Mouse (Mus musculus): ENCODE results near the gene Vgll2. TPM values are rescaled to one million over a fixed set of nuclear protein-coding genes. Genes with fewer than 3 reads are reported as not detected.

Gene Vgll2
- polyA plus RNA-seq (2017; shearing (Covaris generic)), result not detected

GRCm38 (mm10) chr10:52022413-52023212 is at the start of gene Vgll2:
Gene Vgll2, plus strand, starts transcription at chr10:52022502.
- ATAC-seq, result no peak

DNA sequence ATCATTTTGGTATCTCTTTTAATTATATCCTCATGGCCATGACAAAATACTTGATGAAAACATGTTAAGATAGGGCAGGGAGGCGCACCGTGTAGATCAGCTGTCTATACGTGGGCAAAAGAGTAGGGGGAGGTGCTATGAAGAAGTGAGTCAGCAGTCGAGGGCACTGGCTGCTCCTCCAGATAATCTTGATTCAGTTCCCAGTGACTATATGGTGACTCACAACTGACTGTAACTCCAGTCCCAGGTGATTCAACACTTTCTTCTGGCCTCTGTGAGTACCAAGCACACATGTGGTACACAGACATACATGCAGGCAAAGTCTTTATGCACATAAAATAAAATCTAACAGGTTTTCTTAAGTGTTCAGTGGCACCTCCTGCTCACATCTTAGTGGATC is 47.2 kb upstream of the Vgll2 start:
- ATAC-seq, result no peak

- no peak for ATAC-seq
Observed at GRCm38 (mm10) chr10:51975587-51975986, 46.7 kb upstream of the Vgll2 start.

DNA sequence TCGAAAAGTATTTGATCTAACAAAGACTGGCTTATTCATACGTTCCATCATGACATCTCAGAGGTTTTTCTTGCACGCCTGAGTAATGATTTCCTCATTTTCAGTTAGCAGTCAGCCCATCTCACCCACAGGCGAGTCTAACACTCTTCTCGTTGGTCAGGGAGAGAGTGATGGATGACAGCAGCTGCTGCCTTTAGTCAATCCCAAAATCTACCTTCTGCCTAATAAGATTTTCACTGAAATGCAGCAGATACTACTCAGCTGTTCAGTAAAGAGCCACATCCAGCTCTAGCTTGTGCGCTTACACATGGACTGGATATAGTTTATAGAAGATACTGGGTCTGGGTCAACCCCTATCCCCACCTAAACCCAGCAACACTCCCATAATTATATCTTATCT is 40.7 kb upstream of the Vgll2 start:
- ATAC-seq, result no peak

GRCm38 (mm10) chr10:51982395-51982794 is 39.9 kb upstream of the Vgll2 start:
- no peak for ATAC-seq

DNA sequence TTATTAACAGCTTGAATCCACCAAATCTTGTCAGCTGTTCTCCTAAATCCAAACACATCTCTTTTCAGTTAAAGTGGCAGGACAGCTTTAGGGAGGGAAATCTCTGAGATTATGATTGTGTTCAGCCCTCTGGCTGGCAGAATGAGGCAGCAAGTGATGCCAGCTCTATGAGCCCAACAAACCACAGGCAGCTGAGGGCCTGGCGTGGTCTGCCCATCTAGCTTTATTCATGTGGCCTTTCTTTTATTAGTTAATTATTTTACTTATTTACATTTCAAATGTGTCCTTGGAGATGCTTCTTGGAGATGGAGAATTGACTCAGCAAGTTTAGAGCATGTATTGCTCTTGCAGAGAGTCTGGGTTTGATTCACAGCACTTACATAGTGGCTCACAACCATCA is 3.8 kb upstream of the Vgll2 start:
- no peak for ATAC-seq

GRCm38 (mm10) chr10:52021231-52021630 is 1.1 kb upstream of the Vgll2 start:
- ATAC-seq, result no peak

- ATAC-seq, result no peak
Observed at GRCm38 (mm10) chr10:52021736-52022394, 437 bp upstream of the Vgll2 start.

GRCm38 (mm10) chr10:52023213-52024052 is 1.1 kb downstream of the Vgll2 start:
- no peak for ATAC-seq

GRCm38 (mm10) chr10:52024053-52024410 is 1.7 kb downstream of the Vgll2 start:
- ATAC-seq, result no peak

- ATAC-seq, result no peak
Observed at GRCm38 (mm10) chr10:52025291-52025690, 3.0 kb downstream of the Vgll2 start.

- ATAC-seq, result no peak
Observed at GRCm38 (mm10) chr10:52025821-52026220, 3.5 kb downstream of the Vgll2 start.

DNA sequence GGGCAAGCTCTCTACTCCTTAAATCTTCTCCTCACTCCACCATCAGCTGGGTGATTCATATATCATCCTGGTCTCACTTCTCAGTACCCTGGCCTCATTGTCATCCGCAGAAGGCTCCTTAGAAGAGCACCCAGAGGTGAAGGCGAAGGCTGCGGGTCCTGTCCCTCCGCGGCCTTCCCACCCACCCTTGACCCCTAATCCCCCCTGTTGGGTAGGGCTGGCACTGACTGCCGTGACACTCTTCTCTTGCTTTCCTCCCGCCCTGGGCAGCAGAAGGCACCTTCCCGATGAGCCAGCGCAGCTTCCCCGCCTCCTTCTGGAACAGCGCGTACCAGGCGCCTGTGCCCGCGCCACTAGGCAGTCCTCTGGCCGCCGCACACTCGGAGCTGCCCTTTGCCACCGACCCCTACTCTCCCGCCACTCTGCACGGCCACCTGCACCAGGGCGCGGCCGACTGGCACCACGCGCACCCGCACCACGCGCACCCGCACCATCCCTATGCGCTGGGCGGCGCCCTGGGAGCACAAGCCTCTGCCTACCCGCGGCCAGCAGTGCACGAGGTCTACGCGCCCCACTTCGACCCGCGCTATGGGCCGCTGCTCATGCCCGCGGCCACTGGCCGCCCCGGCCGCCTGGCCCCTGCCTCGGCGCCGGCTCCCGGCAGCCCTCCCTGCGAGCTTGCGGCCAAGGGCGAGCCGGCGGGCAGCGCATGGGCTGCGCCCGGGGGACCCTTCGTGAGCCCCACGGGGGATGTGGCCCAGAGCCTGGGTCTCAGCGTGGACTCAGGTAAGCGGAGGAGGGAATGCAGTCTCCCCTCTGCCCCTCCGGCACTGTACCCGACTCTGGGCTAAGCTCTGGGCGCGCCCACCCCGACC is 5.1 kb downstream of the Vgll2 start:
- no peak for ATAC-seq

DNA sequence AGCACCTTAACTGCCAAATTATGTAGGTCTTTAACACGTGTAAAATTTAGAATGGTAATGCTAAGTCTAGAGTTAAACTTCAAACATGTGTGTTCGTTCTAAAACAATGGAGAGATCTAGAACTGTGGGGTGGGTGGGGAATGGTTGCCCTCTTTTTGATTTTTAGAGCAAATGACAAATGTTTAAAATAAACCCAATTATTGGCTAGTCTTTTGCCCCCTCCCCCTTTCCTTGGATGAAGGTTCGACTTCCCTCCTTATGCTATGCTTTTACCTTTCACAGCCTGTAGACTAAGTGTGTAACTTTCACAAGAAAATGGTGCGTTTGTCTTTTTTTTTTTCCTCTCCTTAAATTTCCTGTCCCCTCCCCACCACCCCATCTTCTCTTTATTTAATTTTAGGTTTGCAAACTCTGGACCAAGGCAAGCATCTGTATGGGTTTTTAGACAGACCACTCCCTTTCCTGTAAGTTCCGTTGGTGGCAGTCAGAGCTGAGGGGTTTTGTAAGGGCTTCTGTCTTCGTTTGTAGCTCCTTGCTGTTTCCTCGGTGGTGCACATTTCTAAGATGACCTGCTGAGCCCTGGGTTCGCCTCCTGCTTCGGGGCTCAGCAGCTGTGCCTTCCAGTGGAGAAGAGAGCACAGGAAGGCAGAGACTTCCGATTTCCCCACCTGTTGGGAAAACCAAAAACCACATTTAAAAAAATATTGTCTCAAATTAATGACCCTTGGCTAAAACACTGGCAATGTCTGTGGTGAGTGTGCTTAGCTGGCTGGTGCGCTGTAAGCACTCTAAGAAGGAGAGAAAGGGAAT is 6.5 kb downstream of the Vgll2 start:
- no peak for ATAC-seq

DNA sequence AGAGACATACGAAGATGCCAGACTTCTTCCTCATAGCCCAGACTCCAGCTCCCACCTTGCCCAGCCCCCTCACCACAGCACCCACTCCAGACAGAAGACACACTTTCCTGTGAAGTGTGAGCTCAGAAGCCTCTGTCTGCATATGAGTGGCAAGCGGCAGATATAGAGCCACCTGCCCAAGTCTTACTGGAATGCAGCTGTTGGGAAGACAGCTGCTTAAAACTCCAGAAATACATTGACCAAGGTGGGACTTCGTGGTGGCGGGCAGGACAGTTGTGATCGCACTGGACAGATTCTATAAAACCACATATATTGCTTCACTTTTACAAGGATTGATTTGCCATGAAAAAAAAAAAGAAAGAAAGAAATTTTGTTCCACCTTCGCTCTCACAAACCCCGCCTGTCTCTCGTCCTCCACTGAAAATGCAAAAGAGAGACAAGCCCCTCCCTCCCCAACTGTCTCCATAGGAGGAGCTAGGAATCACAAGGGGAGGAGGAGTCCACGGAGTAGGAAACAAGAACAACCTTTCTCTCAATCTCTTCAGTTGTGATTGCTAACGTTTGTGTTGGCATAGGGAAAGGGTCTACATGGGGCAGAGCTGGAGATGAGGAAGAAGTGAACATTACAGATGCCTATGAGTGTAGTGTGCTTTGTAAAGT is 7.2 kb downstream of the Vgll2 start:
- ATAC-seq, result no peak

- ATAC-seq, result no peak
Observed at GRCm38 (mm10) chr10:52033729-52034128, 11.4 kb downstream of the Vgll2 start.

DNA sequence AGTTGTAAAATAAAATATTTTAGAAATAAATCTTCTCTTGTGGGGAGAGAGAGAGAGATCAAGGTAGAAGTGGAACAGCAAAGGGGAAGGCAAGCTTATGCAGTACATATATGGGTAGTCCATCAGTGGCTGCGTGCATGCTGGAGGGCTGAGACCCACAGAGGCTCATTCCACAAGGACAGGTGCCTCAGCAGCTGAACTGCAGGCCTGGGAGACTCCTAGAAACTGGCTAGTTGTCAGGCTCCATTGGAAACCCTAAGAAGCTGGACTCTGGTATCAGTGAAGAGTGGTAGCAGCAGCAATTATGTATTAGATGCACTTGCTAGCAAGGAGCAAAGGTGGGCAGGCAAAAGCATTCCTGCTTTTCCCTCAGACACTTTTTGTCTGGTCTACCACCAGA is 17.1 kb downstream of the Vgll2 start:
- no peak for ATAC-seq

- no peak for ATAC-seq
Observed at GRCm38 (mm10) chr10:52043086-52043485, 20.8 kb downstream of the Vgll2 start.

DNA sequence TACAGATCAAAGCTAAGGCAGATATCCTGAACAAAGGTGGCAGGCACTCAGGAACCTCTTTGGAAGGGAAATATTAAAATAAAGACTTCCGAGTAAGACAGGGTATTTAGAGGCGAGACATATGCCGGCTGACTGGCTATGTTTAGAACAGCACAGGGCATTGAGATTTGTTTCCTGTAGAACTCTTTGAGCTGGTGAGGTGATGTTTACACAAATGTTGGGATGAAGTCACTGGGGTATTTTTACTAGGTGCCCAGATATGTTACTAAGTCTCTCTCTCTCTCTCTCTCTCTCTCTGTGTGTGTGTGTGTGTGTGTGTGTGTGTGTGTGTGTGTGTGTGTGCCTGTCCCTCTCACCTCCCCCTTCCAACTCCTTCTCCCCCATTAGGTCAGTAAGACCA is 26.0 kb downstream of the Vgll2 start:
- no peak for ATAC-seq

DNA sequence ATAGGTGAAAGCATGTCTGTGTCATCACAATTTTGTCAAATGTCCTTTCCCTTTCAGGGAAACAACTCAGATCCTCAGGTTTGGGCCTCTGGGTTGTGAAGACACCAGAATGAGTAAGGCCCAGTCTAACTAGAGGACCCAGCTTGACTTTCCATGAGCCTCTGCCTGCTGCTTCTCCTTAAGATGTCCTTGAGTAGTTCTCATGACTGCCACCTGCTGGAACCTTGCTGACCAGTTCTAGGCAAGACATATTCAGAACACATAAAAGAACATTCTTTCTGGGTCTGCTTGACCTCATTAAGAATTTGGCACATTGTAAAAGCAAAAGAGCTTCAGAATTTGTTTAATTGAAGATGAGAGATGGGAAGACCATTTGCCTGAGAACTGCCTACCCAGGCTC is 50.2 kb downstream of the Vgll2 start:
- no peak for ATAC-seq
